Mouse (Mus musculus) hindbrain, embryonic 12.5 days (tissue): ENCODE data around the gene Tmem178b. TPM values are rescaled to one million over a fixed set of nuclear protein-coding genes. Genes with fewer than 3 reads are reported as not detected.

Source experiments
- ATAC-seq: fragments of 200-750 bp; cut with Nextera tagmentation; 2 replicates; pipeline ENCODE4 v1.8.0; 2017; ENCODE audit warnings: moderate TSS enrichment; ENCODE audit not compliant: low FRiP score
- H3K27ac ChIP-seq: fragments of 300-500 bp; sonication (generic); 2 replicates; pipeline ENCODE4 v1.5.1; 2016; ENCODE audit warnings: mild to moderate bottlenecking
- H3K27me3 ChIP-seq: fragments of 300-500 bp; sonication (generic); 2 replicates; pipeline ENCODE4 v1.6.1; 2016; ENCODE audit warnings: mild to moderate bottlenecking
- H3K36me3 ChIP-seq: fragments of 300-500 bp; sonication (generic); 2 replicates; pipeline ENCODE4 v1.6.1; 2016; ENCODE audit warnings: mild to moderate bottlenecking
- H3K4me1 ChIP-seq: fragments of 300-500 bp; sonication (generic); 2 replicates; pipeline ENCODE4 v1.6.1; 2016
- H3K4me2 ChIP-seq: fragments of 300-500 bp; sonication (generic); replicated peaks from 2 replicates; pipeline ENCODE4 v1.6.1; 2016; ENCODE audit warnings: mild to moderate bottlenecking
- H3K4me3 ChIP-seq: fragments of 300-500 bp; sonication (generic); 2 replicates; pipeline ENCODE4 v1.5.1; 2016; ENCODE audit warnings: mild to moderate bottlenecking
- H3K9ac ChIP-seq: fragments of 300-500 bp; sonication (generic); 2 replicates; pipeline ENCODE4 v1.6.1; 2016; ENCODE audit warnings: mild to moderate bottlenecking, moderate library complexity
- H3K9me3 ChIP-seq: fragments of 300-500 bp; sonication (generic); replicated peaks from 2 replicates; pipeline ENCODE4 v1.6.1; 2016; ENCODE audit warnings: mild to moderate bottlenecking
- WGBS: fragments of 180-500 bp; shearing (Covaris S2); methylation state at CpG from one replicate; pipeline ENCODE4 v1.1.7; 2016; 5-methylcytosine and 5-hydroxymethylcytosine counted together
- polyA plus RNA-seq: library from polyadenylated mRNA; unstranded; fragments of >200 nt; fragmentation: Nextera tagmentation; extraction: Ambion mirVana; gene quantifications from 2 replicates; pipeline ENCODE4 v1.2.1, GENCODE M21; 2016

Tmem178b gene
- polyA plus RNA-seq, 1 experiment from 2014 or later = 17.1 TPM

DNA sequence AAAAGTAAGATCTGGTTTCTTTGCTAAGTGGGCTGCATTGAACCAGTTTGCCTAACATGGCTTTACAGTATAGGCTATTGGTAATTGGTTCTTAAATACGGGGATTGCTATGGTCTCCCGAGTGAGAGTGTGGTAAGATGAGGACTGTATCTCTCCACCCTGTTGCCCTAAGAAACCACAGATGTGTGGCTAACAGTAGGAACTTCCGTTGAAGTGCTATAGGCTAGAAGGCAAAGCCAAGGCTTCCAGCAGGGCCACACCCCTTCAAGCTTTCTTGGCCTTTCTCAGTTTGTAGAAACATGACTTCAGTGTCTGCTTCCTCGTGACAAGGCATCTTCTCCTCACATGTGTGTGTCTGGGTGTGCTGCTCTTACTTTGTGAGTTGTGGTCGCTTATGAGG, 427.6 kb downstream of the Tmem178b start:
- Histone ChIP-seq H3K27ac (no peak overlapping the region), H3K27me3 (no peaks in the 10 kb centered on the region), H3K4me2 (no peak overlapping the region), H3K9me3 (no peaks in the 10 kb centered on the region), H3K9ac (no peak overlapping the region), H3K4me1 (no peaks in the 10 kb centered on the region), H3K36me3 (no peaks in the 10 kb centered on the region), H3K4me3 (no peak overlapping the region)
- 84% methylated on average over 5 of the region's 5 CpGs for WGBS
- ATAC-seq = no peak

GRCm38 (mm10) chr6:40303379-40303778, 430.3 kb downstream of the Tmem178b start:
- H3K9ac ChIP-seq = no peak overlapping the region
- no peak overlapping the region for H3K4me3 ChIP-seq
- no peaks in the 10 kb centered on the region for H3K9me3 ChIP-seq
- 17% methylated on average over 6 of the region's 6 CpGs for WGBS
- no peaks in the 10 kb centered on the region for H3K4me1 ChIP-seq
- H3K27ac ChIP-seq = no peak overlapping the region
- no peaks in the 10 kb centered on the region for H3K36me3 ChIP-seq
- no peak overlapping the region for H3K4me2 ChIP-seq
- 0 out of 2 replicates have a peak, but pooled peaks cover 2% of the 10 kb centered on the region for H3K27me3 ChIP-seq
- no peak for ATAC-seq

Other genes starting within 250 kb of the Tmem178b start
- gene Braf, start 147.8 kb upstream of the Tmem178b start, polyA plus RNA-seq = 25.7 and 29.2 TPM in 2 replicates
- gene Mrps33, start 62.3 kb upstream of the Tmem178b start, polyA plus RNA-seq = 205 and 206 TPM in 2 replicates